Mouse (Mus musculus): ENCODE data around the gene Btnl1.

GRCm38 (mm10) chr17:34345486-34345885 lies 31.4 kb upstream of the Btnl1 start:
- TF ChIP-seq CTCF (IDR thresholded peaks at IDR 0.05; ENCODE audit: borderline replicate concordance, insufficient read depth, low read length) (no peak), POLR2A (IDR thresholded peaks at IDR 0.05; ENCODE audit: low read depth, low read length) (no peak)

Measured in embryonic fibroblast, embryonic 13.5 days (primary cell).